Mouse (Mus musculus): ENCODE measurements at regions not wholly inside any gene's neighbourhood (a gene's known extent, or its start where the extent isn't known, plus 50 kb on each side); places are given as distances from the start of the nearest gene placed in this dataset.

DNA sequence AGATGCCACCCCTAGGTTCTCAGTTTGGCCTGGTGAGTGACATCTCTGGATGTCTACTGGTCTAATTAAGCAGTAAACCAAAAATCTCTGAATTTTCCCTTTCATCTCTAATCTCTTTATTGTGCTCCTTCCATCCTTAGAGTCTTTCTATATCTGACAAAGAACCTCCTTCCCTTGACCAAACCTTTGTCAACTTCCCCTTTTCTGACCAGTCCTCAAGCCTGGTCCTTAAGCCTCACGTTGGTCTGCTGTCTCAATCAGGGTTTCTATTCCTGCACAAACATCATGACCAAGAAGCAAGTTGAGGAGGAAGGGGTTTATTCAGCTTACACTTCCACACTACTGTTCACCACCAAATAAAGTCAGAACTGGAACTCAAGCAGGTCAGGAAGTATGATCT is 116.4 kb upstream of the Tab2 start:
- no peak for DNase-seq (ENCODE audit: low spot score in 2 of 2)

DNA sequence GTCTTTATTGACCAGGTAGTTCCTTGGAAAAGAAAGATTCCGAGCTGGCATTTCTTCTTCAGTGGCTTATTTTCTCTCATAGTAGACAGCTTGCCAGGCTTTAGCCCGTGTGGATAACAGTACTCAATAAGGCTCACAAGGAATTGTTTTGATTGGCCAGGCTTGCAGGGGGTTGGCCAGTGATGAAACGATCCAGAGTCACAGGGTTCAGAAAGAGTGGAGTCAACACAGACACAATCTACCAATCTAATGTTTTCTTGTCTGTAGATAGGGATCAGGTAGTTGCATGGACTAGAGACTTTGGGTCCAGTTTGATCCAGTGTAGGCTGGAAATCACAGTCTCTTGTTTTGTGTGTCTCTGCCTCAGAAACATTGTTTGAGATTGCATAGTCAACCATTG is 115.8 kb upstream of the Tab2 start:
- DNase-seq (ENCODE audit: low spot score in 2 of 2) = no peak

DNA sequence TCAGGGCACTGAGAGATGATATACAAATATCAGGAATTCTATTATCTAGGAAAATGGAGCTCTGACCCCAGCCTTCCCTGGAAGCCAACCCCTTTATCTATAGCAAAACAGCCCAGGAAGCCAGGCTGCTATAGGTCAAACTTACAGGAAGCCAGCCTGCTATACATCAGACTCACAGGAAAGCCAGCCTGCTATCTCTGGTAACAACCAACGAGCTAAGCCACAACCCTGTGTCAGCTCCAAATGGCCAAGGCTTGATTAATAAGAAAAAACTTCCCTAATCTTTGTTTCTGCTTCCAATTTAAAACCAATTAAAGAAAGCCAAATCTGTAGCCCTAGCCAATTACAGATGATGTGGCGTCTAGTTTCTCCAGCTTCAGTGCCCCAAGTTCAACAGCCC is 114.4 kb upstream of the Tab2 start:
- DNase-seq (ENCODE audit: low spot score in 2 of 2) = no peak

DNA sequence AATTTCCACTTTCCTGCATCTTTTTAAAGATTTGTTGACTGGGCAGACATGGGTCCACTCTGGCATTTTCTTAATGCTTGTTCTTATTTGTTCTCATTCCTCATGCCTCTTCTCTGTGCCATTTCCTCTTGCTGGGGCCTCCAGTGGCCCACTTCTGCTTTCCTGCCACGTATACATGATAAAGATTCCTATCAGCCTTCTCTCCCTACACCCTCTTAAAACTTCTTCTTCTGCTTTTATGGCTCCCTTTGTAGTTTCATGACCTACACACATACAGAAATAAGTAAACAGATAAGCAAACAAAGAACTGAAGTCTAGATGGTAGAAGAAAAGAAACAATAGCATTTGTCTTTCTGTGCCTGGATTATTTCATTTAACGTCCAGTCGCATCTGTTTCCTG is 110.9 kb upstream of the Tab2 start:
- no peak for DNase-seq (ENCODE audit: low spot score in 2 of 2)

DNA sequence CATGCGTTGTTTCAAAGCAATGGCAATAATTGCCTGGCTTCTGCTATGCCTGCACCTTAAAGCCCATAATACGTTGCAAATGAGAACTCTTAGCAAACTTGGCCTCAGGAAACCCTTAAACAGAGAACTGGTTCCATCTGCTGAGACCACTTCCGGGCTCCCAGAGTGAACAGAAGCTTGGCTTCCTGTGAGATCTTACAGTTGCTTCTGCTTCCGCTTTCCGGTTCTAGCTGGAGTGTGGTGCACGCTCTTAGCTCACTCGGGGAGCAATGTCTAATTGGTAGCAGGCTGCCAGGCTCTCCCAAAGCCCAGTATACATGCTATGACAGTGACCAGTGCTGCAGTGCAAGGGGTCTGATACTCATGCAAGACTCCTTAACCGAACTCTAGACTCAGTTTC is 109.7 kb upstream of the Tab2 start:
- DNase-seq (ENCODE audit: low spot score in 2 of 2) = no peak

DNA sequence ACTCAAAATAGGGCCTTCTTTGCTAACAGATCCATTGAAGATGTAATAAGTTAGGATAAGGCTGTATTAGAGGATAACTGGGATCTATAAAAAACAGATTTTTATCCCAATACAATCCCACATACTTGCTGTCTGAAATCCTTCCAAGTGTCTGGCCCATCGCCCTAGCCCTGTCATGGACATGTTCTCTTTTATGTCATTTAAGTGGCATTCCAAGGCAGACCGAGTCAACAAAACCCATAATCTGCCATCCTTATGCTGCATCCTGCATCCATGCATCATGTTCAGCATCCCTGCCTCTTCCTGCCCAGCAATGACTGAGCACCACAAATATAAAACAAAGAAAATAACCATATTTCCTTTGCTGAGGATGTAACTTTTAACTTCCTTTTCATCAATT is 108.3 kb upstream of the Tab2 start:
- DNase-seq (ENCODE audit: low spot score in 2 of 2) = no peak

DNA sequence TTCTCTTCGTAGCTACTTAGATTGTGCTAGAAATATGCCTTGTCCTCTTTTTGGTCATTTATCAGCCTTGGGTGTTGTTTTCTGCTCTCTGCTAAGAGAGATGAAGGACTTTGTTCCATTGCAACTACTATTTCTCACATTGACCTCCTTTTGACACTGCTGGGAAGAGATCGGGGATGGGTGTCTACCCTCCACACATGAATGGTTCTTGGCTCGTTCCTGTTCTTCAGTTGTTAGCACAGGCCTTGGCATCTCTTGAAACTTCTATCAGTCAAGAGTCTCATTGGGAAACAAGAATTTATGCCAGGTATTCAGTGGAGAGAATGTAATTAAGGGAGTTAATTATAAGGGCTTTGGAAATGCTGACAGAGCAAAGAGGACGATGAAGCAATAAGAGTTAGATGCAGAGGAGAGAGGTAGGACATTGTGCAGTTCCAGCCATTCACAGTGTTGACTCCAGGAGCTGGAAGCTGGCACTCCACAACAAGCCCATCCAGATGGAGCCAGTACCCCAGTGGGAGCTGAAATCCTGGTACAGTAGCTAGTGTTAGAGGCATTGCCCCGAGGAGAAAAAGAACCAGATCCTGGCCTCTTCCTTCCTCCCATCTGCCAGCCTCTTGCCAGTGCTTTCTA is 107.5 kb upstream of the Tab2 start:
- no peak for DNase-seq (ENCODE audit: low spot score in 2 of 2)

DNA sequence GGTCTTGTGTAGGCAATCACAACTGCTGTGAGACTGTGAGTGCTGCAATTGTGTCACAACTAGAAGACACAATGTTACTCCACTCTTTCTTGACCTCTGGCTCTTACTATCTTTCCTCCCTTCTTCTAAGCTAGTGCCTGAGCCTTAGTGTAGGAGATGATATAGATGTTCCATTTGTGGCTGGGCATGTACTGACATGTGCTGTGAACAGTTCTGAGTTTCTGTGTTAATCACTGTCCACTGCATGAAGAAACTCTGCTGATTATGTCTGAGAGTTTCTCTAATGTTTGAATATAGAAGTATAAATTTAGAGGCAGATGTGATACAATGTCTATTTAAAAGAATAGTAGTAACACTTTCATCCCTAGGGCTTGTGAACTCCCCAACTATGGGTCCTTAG is 105.0 kb upstream of the Tab2 start:
- DNase-seq (ENCODE audit: low spot score in 2 of 2) = no peak

DNA sequence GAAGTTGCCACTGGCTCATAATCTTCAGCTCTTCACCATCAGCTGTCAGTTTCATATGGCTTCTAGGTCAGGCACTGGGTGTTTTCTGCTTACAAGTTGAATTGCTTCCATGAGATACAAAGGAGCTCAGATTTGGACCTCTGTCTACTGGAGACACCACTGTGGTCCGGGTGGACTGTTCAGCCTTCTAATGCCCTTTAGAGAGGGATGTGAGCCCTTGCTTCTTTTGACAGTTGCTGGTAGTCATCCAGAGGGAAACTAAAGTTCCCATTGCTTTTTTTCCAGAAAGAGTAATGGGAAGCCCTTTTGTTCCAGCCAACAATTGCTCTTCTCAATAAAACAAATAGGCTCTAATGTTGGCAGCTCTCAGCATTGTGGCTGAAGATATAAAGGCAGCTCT is 103.7 kb upstream of the Tab2 start:
- peak in 1 of 2 experiments; percentile 14 for DNase-seq (ENCODE audit: low spot score in 2 of 2)

DNA sequence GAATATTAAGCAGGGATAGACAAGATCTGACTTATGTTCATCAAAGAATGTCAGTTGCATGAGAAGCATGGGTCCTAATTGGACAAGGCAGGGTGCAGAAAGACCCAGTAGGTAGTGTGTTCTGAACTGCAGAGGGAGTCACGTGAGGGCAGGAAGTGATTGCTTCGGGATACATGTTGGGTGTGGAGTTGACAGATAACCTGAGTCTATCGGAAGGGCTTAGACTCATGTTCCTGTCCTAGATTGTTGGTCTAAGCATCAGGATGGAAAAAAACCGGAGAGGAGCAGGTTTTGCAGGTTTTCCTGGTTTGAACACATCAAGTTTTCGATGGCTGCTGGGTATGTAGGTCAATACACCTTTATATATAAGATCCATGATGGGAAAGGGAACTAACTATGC is 101.8 kb upstream of the Tab2 start:
- DNase-seq (ENCODE audit: low spot score in 2 of 2) = no peak

DNA sequence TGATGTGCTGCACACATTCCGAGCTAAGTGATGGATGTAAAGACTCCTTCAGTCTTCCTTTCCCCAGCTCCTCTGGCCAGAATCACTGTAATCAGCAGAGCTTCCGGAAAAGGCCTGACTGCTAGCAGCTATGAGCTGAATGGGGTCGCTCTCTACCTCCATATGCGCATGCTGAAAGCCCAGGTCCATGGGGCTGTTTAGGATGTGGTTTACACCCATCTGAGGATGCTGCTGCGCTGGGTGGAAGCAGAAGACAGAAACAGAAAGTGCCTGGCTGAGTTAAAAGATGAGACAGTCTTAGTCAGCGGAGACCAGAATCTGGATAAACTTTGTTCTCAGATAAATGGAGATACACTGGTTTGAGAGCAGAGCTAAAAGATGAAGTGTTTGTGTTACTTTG is 99.3 kb upstream of the Tab2 start:
- no peak for DNase-seq (ENCODE audit: low spot score in 2 of 2)

DNA sequence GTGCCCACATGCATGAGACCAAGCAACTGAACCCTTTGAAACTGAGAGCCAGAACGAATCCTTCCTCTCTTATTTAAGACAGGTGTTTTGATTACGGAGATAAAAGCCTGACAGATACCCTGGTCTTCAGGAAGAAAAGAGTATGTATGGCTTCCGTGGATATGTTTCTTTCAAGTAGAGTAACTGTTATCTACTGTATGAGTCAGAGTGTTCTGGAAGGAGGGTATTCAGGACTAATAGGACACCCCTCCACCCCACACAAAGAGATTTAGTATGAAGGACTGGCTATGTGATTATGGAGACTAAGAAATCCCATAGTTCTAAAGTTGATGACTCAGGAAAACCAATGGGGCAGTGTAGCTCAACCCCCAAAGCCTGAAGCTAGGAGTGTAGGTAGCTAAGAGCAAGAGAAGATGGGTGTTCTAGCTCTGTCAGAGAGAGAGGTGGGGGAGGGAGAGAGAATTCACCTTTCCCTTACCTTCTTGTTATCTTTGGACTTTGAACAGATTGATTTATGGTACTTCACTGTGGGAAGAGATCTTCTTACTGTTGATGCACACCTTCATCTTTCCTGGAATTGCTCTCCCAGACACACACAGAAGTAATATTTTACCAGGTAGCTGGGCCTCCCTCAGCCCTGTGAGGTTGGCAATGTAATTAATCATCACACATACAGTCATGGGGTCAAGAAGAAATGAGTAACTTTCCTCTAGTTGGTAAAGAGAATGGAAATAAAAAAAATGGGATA is 87.6 kb upstream of the Tab2 start:
- DNase-seq (ENCODE audit: low spot score in 2 of 2) = no peak

DNA sequence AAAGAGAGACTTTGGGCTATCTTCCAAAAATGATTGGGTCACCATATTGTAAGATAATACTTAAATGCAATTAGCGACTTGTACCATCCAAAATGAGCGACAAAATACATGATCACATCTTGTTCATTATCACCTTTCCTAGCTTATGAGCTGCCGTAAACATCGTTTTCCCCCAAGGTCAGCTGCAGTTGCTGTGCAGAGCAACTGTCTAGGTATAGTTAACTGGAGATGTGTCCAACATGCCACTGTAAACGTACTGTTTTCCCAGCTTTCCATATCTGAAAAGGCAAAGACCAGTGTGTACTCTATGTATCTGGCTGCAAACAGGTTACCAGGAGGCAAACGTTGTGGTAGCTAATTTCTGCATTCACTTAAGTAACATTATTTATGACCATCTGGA is 86.3 kb upstream of the Tab2 start:
- DNase-seq (ENCODE audit: low spot score in 2 of 2) = no peak

DNA sequence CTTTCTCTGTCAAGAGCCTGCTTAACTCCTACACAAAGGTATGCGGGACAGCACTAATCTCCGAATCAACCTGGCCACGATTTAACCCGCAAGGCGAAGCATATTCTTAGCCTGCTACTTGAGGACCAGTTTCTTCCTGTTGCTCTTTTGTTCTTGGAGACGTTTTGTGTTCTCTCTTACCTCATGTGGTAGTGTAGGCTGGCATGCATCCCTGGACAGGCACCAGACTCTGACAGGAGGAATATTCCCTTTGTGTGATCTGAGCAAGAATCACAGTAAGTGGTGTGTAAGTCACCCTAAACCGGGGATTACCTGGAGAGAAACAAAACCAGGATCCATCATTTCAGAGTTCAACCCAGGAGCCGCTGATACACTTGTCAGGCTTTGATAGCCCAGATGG is 85.8 kb upstream of the Tab2 start:
- no peak for DNase-seq (ENCODE audit: low spot score in 2 of 2)

DNA sequence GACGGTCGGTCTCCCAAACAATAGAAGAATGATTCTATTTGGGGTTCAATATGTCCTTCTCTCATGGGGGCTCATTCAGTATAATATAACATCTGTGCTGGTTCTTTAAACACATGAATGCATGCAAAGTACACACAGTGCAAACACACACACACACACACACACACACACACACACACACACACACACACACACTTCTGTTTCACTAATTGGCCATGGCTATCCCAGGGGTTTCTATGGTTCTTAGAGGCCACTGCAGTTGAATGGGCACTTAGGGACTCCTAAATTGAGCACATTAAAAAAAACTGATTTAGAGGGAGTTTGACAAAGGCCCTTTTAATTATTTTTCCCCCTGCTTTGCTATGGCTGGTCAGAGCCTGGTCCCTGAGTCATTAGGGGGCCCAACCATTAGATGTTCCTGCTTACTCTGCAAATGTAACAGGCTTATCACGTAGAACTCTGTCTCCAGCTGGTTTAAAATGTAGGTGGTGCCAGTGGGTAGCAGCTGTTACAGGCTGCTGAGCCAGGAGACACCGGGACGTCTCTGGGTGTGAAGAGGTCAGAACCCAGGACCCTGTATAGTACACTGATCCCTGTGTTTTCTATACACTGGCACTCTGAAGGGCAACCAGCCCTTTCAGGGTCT is 82.1 kb upstream of the Tab2 start:
- no peak for DNase-seq (ENCODE audit: low spot score in 2 of 2)

DNA sequence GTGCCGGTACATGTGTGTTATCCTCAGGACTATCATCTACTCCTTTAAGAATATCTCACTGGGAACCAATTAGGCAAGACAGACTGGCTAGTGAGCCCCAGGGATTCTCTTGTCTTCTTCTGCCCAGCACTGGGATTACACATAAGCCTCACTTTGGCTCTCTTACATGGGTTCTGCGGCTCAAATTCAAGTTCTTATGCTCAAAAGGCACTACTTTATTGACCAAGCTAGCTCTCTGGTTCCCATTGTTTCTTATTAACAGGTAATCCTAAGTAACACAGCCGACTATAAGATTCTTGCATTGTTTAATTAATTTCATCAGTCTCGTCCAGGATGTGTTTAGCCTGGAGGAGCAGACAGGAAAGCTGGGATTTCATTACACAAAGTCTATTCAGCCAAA is 80.3 kb upstream of the Tab2 start:
- DNase-seq (ENCODE audit: low spot score in 2 of 2) = no peak

DNA sequence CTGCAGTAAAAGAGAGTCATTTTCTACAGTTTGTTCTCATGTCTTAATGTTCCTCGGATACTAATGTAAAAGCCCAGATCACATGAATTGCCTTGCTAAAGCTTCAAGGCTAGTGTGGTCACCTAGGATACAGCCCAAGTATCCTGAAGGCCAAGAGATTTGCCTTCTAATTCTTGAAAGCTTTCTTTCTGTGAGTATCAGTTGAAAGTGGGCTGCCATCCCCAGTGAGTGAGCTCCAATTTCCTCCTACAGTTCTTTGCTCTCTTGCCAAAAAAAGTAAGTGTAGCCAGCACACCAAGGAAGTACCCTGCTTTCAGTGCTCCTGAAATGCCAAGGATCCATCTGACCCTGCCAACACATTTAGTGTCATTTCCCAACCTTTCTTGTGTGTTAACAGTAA is 79.3 kb upstream of the Tab2 start:
- no peak for DNase-seq (ENCODE audit: low spot score in 2 of 2)

DNA sequence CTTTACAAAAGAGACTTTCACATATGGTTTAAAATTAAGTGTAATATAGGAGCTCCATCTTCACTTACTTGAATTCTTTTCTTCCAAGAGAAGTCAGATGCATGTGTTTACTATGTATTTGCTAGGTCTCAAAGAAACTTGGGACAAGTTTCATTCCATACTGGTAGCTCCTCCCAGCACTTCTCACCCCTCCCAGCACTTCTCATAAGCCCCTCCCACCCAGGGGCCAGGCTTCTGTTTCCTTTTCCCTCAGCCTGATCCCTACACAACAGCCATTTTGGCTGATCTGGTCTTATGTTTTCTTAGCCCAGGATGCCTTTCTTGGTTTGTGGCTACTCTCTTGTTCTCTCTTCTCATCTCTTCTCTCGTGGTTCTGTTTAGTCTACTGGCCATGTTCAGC is 76.2 kb upstream of the Tab2 start:
- DNase-seq (ENCODE audit: low spot score in 2 of 2) = no peak

DNA sequence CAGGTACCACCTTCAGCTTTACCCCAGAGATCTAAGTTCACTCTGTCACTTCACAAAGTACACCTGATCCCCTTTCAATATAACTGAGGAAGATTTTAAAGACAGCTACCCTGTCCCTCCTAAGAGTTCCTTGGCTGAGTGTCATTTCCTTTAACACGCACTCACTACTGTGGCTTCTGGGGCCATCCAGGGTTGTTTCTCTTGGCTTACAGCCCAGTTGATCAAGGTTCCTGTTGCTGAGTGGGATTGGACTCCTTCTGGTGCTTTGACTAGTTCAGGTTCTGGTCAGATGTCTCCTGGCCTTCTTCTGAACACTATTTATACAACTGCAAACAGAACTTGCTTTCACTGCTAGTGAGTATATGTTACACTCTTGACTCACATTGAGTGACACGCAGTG is 72.8 kb upstream of the Tab2 start:
- no peak for DNase-seq (ENCODE audit: low spot score in 2 of 2)

DNA sequence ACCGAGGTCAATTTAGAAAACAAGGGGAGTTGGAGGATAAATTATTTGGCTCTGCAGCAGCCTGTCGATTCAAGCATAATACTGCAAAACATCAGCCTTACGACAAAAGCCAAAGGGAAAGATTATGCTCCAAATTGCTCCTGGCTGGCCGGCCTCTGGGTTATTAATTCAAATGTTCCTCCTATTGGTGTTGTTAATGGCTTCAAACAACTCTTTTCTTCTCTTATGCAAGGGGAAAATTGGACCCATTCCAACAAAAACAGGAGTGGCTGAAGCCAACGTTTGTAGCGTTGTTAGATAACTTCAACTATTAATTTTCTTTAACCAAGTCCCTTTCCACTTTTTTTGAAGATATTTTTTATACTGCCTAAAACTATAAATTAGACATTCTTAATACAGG is 71.0 kb upstream of the Tab2 start:
- no peak for DNase-seq (ENCODE audit: low spot score in 2 of 2)

DNA sequence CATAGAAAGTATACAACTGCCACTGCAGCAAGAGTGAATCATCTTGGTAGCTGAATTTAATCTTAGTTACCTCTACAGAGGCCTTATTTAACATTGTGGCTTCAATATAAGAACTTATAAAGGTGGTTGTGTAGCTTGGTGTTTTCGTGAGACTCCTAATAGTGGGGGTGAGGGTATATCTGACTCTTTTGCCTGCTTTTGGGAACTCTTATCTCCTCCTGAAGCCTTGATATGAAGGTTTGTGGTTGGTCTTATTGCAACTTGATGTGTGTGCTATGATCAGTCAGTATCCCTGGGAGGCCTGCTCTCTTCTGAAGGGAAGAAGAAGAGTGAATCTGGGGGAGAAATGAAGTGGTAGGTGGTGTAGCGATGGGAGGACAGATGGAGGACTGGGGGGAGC is 67.7 kb upstream of the Tab2 start:
- no peak for DNase-seq (ENCODE audit: low spot score in 2 of 2)

DNA sequence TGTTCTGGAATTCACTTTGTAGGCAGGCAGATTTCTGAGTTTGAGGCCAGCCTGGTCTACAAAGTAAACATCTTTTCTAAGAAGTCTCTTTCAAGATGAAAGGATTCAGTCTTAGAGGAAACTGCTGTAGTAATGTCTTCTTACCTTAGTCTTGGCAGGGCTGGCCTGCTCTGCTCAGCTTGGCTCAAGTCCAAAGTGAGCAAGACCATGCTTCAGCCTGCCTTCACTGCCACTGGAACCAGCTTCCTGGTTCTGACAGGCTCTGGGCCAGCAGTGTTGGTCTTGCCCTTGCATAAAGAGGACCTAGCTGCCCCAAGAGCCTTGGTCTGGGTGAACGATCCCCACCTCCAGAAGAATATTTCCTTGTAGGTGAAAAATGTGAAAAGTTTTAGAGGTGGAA is 65.9 kb upstream of the Tab2 start:
- DNase-seq (ENCODE audit: low spot score in 2 of 2) = no peak

Measured in left cerebral cortex, adult 8-10 months (tissue).